Mouse (Mus musculus) thymus, postnatal 4 days (tissue): Measurements from ENCODE around the gene Smarca2.
"Not testable (repeated sequence)": the region's sequence is repeated elsewhere in the genome, so short reads cannot be mapped to it uniquely, and the experiment has no call there.

Experiments used
- DNase-seq: peaks from one replicate; pipeline ENCODE4 v3.0.0; 2021

Gene Smarca2

DNA sequence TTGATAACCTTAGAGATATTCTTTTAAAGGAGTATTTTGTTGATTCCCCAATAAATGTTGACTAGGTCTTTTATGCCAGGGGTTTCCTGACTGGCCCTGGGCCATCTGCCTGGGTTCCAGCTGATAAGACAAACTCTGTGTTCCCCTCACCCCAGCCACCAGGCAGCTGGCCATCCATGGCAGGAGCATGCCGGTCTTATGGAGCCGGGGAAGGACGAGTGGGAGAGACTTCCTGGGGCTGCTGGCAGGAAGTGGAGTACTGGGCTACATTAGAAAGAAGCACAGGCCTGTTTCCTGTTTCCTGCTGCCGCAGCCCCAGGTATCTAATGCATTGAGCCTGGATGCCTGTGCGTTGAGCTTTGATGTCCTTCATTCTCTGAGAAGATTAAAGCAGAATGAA, 102.1 kb downstream of the Smarca2 start:
- DNase-seq = peak; percentile 32

GRCm38 (mm10) chr19:26709095-26709494, 104.2 kb downstream of the Smarca2 start:
- DNase-seq = no peak

- peak; percentile 69 for DNase-seq
Observed at GRCm38 (mm10) chr19:26711268-26711667, 106.4 kb downstream of the Smarca2 start.

GRCm38 (mm10) chr19:26716217-26716616, 111.4 kb downstream of the Smarca2 start:
- no peak for DNase-seq

- DNase-seq = peak; percentile 26
Observed at GRCm38 (mm10) chr19:26718221-26718620, 113.4 kb downstream of the Smarca2 start.

DNA sequence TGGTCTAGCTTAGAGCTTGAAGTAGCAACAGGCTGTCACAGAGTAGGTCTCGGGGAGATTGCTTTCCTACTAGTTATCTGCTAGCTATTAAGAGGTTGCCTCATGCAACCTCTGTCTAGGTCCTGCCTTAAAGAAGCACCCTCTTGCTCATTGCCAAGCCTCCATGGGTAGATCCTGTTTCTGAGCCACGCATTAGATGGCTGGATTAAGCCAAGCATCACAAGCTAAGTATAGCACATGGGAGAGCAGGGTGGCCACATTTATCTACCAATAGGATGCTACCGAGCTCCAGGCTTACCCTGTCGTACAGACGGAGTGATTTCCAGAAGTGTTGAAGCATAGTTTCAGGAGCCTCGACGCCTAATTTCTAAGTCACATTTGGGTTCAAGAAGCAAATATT, 114.3 kb downstream of the Smarca2 start:
- DNase-seq = no peak

GRCm38 (mm10) chr19:26721741-26722140, 116.9 kb downstream of the Smarca2 start:
- DNase-seq = no peak

- no peak for DNase-seq
Observed at GRCm38 (mm10) chr19:26723899-26724298, 119.0 kb downstream of the Smarca2 start.

DNA sequence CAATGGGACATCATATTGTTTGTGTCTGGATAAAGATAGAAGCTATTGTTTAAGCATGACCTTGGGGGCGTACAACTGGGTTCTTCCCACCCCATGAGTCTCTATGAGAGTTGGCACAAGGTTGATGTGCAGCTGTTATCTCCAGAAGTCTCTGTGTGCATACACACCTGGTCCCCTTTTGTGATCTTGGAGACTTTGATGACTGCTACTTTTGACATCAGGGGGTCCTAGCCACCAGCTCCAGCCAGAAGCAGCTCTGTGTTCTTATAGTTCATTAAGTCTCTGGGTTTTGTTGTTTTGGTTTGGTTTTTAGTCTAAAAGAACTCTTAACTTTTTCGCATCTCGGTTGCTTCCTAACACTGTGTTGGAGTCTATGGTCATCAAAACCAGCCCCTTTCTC, 119.8 kb downstream of the Smarca2 start:
- DNase-seq = peak; percentile 11

GRCm38 (mm10) chr19:26727796-26728195, 122.9 kb downstream of the Smarca2 start:
- DNase-seq = no peak

- DNase-seq = no peak
Observed at GRCm38 (mm10) chr19:26730486-26730885, 125.6 kb downstream of the Smarca2 start.

- DNase-seq = no peak
Observed at GRCm38 (mm10) chr19:26731121-26731520, 126.3 kb downstream of the Smarca2 start.

- DNase-seq = no peak
Observed at GRCm38 (mm10) chr19:26731809-26732208, 127.0 kb downstream of the Smarca2 start.

- DNase-seq = no peak
Observed at GRCm38 (mm10) chr19:26733055-26733454, 128.2 kb downstream of the Smarca2 start.

DNA sequence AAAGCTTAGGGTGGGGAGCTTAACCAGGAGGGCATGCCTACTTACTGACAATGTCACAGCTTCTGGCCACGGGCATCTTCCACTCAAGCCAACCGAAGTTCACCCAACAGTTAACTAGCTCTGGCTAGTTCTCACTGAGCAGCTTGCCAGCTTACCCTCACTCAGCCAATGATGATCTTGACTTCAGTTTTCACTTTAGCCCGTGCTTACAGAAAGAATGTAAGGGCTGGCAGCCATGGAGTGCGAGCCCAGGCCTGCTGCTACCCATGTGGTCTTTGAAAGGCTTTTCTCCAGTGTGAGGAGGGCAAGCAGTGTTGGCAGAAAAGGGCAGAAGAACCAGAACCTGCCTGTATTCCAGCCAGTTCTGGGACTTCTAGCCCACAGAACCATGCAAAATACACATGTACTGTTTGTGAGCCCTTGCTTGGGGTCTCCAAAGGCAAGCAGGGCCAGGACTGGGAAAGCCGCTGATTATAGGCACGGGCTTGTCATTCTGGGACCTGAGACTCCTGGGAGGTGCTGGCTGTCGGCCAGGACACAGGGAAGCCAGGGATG, 128.8 kb downstream of the Smarca2 start:
- DNase-seq = no peak

DNA sequence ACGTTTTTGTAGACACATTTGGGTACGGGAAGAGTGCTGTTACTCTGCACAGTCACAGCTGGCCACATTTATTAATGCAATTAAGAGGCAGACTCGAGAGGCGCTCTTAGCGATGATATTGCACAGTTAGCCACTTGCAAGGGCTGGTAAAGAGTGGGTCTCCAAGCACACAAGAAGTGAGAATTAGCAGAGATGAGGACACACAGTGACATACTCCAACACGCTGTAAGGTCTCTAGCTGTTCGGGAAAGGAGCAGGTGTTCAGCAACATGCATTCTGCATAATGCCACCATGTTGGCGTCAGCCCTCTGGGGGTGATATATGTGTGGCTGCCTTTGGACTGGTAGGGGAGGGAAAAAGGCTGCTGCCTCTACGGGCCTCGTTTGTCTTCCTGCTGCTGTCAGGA, 129.9 kb downstream of the Smarca2 start:
- DNase-seq = no peak

DNA sequence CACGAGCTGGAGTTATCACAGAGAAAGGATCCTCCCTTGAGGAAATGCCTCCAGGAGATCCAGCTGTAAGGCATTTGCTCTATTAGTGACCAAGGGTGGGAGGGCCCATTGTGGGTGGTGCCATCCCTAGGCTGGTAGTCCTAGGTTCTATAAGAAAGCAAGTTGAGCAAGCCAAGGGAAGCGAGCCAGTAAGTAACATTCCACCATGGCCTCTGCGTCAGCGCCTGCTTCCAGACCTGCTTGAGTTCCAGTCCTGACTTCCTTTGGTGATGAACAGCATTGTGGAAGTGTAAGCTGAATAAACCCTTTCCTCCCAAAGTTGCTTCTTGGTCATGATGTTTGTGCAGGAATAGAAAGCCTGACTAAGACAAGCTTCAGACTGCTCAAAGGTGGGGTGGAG, 140.2 kb downstream of the Smarca2 start:
- DNase-seq = not testable (repeated sequence)

DNA sequence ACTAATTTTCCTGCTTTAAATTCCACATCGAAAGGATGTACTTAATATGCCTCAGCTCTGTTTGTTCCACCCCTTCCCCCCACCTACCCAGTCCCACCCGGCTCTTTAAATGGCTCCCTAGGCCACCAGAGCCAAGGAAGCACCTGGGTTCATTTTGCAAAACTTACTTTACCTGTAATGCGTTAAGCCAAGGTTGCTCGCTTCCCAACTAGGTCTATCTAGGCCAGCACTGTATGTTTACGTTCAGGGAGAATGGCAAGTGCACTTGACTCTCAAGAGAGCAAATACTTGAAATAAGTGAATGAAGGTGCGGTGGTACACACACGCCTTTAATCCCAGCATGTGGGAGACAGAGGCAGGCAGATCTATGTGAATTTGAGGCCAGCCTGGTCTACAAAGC, 140.7 kb downstream of the Smarca2 start:
- DNase-seq = no peak

DNA sequence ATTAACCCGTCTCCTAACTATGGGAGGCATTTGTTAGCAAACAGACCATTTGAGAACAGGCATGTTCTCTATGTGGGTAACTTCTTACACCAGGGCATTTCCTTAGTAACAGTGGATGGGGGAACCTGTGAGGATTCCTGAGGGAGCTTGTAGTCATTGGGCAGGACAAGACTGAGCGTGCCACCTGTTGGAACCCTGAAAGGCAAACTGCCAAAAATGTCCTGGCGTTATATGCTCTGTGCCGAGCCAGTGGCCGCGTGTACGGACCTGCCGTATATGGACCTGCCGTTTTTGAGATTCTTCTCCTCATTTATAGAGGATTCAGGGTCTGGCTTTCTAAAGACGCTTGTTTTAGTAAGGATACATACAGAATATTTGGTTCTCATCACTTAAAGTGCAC, 141.4 kb downstream of the Smarca2 start:
- no peak for DNase-seq

- no peak for DNase-seq
Observed at GRCm38 (mm10) chr19:26746709-26747467, 142.0 kb downstream of the Smarca2 start.

GRCm38 (mm10) chr19:26747571-26748539, 143.0 kb downstream of the Smarca2 start:
- DNase-seq = peak; percentile 71

DNA sequence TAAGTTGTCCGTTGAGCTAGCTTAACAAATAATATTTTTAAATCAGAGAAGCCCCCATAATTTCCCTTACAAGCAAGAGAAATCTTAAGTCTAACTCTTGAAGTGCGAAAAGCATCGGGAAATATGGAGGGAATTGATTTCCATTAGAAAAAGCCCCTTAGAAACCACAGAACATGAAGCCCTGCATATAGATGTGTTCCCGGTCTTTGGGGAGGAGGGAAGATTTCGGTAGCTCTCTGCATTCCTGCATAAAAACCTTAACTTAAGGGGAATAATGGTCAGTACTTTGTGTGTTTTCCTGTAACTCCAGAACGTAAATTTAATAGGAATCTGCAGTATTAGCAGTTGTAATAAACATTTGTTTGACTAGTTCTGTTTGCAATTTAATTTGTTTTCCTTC, 143.8 kb downstream of the Smarca2 start:
- DNase-seq = no peak

DNA sequence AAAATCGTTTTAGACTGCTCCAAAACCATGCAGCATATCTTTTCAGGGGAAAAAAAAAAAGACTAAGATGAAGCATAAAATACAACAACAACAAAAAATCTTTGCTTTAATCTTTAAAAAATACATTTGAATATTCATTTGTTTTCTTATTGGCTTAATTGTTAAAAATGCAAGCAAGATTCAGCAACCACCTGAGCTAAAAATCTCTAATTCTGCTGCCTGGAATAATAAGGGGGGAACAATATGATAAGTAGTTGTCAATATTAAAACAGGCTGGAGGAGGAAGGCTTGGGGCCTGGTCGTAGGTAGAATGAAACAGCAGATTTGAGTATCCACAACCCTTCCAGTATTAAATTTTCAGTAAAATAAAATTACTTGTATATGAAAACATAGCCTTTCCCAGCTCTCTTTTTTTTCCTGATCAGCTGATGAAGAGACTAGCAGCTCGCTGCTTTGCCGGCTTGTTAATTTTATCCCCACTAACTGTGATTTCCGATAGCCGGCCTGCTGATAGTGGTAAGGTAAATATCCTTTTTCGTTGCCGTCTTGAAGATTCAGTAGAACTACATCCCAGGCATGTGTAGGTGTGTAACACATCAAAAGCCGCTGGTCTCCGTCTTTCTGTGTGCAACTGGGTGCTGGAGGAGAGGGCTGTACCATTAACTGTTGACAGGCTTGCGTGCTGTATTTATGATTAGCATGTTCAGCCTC, 144.7 kb downstream of the Smarca2 start:
- no peak for DNase-seq
